Mouse (Mus musculus): ENCODE data around the gene Apcs.

The Apcs gene

DNA sequence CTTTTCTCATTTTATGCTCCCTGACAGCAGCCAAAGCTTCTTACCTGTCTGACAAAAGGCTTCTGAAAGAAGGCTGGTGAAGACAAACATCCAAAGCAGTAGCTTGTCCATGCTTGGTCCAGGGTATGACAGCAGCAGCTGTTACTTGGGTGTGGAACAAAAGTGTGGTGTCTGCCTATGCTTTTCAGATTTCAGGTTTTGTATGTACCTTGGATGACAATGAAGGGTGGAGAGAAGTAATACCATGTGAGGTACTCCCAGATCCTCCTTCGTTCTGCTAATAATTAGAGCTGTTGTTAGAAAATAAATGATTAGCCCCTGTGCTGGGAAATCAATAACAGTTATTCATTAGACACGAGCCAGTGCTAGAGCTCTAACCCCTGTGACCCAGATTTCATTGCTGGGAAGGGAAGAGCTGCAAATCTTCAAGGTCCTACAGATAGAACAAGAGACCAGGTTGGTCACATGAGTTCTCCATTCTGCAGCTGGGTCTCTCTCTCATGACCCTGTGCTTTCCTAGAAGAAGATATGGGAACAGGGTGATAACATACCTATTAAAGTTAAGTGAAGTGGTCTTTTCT, at the start of gene Apcs:
TSS of gene Apcs (minus strand) at position 265 of the 581 bp plus-strand sequence.
- DNase-seq (ENCODE audit: low read depth, low spot score), result no peak

GRCm38 (mm10) chr1:172932197-172932596, 37.4 kb upstream of the Apcs start:
- no peak for DNase-seq (ENCODE audit: low read depth, low spot score)

GRCm38 (mm10) chr1:172918450-172918849, 23.6 kb upstream of the Apcs start:
- DNase-seq (ENCODE audit: low read depth, low spot score), result no peak

GRCm38 (mm10) chr1:172917115-172917514, 22.3 kb upstream of the Apcs start:
- no peak for DNase-seq (ENCODE audit: low read depth, low spot score)

- no peak for DNase-seq (ENCODE audit: low read depth, low spot score)
Measured at GRCm38 (mm10) chr1:172903313-172903712, 8.5 kb upstream of the Apcs start.

DNA sequence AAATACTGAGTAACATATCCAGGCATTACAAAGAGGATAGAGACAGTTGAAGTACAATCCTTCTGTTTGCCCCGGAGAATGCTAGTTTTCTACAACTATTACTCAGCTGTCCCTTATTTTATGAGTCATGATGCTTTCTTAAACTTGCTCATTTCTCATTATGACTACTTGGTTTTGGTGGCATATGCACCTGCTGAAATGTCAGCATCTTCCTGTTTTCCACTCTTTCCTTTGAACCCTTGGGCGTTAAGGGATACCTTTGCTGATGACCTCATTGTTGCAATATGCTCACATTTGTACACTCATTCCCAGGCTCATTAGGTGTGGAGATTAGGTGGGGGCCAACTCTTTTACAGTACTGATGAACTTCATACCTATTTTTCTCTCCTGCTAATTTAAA, 594 bp upstream of the Apcs start:
- DNase-seq (ENCODE audit: low read depth, low spot score), result no peak

- DNase-seq (ENCODE audit: low read depth, low spot score), result no peak
Measured at GRCm38 (mm10) chr1:172876675-172877074, 18.2 kb downstream of the Apcs start.

DNA sequence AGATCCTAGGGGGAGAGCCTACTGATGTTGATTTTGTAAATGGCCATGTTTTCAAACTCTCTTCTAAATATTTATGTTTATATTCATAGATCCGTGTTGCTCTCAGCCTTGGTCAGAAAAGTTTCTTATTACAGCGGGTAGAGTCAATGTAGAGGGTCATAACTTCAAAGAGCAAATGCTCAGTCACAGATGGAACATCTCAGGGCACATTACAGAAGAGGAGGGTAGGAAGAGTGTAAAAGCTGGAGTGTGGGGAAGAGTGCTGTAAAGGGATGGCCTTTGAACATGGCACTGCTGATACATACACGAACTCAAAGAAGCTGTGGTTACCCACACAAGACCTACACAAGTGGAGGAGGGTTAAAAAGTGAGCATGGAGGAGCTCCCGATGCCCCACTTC, 19.6 kb downstream of the Apcs start:
- DNase-seq (ENCODE audit: low read depth, low spot score), result no peak

- DNase-seq (ENCODE audit: low read depth, low spot score), result no peak
Measured at GRCm38 (mm10) chr1:172848171-172848570, 46.7 kb downstream of the Apcs start.

DNA sequence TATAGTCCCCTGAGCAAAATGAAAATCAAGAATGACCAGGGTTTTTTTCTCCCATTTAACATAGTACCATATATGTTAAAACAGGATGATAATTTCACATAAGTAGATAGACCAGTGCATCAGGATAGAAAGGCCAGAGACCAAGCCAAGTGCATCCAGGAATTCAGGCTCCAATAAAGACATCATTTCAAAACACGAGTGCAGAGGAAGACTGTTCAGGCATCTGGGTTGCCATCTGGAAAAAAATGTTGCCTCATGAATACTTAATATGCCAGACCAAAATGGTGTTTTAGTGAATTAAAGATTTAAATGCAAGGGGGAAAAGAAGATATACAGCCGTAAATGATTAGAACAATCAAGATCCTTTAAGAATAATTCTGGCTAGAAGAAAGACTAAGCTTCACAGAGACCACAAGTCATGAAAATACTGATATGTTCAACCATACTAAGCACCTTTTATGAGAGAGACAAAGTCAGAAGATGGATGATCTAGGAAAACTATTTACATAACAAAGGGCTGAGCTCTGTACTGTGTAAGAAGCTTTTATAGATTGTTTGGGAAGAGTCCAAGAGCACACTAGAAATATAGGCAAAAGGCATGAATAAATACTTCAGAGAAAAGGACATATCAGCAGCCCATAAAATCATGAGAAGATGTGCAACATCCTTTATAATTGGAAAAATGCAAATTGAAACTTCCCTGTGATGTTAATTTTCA, 47.6 kb downstream of the Apcs start:
- no peak for DNase-seq (ENCODE audit: low read depth, low spot score)

Data from ZHBTc4 (cell line).